Mouse (Mus musculus) heart, embryonic 10.5 days (tissue): ENCODE data around the gene Vps8. TPM values are rescaled to one million over a fixed set of nuclear protein-coding genes. Genes with fewer than 3 reads are reported as not detected.
A peak's percentile ranks its signal among the peaks of the same experiment; 100 is the strongest.

Experiments
- DNase-seq: peaks from one replicate; pipeline ENCODE4 v3.0.0-alpha.2; 2017; ENCODE audit warnings: low spot score
- H3K27ac ChIP-seq: fragments of 300-500 bp; sonication (generic); 2 replicates; pipeline ENCODE4 v1.5.1; 2016; ENCODE audit warnings: mild to moderate bottlenecking
- H3K27me3 ChIP-seq: fragments of 300-500 bp; sonication (generic); 2 replicates; pipeline ENCODE4 v1.6.1; 2016; ENCODE audit warnings: mild to moderate bottlenecking; ENCODE audit not compliant: poor library complexity, insufficient read depth, severe bottlenecking
- H3K36me3 ChIP-seq: fragments of 300-500 bp; sonication (generic); 2 replicates; pipeline ENCODE4 v1.6.1; 2016; ENCODE audit warnings: mild to moderate bottlenecking, moderate library complexity
- H3K4me1 ChIP-seq: fragments of 300-500 bp; sonication (generic); 2 replicates; pipeline ENCODE4 v1.6.1; 2016; ENCODE audit warnings: mild to moderate bottlenecking
- H3K4me3 ChIP-seq: fragments of 300-500 bp; sonication (generic); 2 replicates; pipeline ENCODE4 v1.5.1; 2016; ENCODE audit warnings: mild to moderate bottlenecking, moderate library complexity
- H3K9me3 ChIP-seq: fragments of 300-500 bp; sonication (generic); 2 replicates; pipeline ENCODE4 v1.6.1; 2016; ENCODE audit warnings: mild to moderate bottlenecking, moderate library complexity
- WGBS: fragments of 180-500 bp; shearing (Covaris S2); methylation state at CpG from one replicate; pipeline ENCODE4 v1.1.7; 2016; 5-methylcytosine and 5-hydroxymethylcytosine counted together
- polyA plus RNA-seq: library from polyadenylated mRNA; unstranded; fragments of >200 nt; fragmentation: Nextera tagmentation; extraction: Ambion mirVana; gene quantifications from 2 replicates; pipeline ENCODE4 v1.2.1, GENCODE M21; 2016

Vps8 gene
- polyA plus RNA-seq, 1 experiment from 2014 or later = 20.6 TPM

- Histone ChIP-seq H3K4me1 (peaks cover 9% of the 10 kb centered on the region), H3K27me3 (no peaks in the 10 kb centered on the region), H3K4me3 (no peak overlapping the region), H3K9me3 (no peaks in the 10 kb centered on the region), H3K27ac (no peak overlapping the region), H3K36me3 (peaks cover 10% of the 10 kb centered on the region; the same call in 1 of the 2 replicates)
- no peak for DNase-seq
- 76% methylated on average over 1 of the region's 1 CpGs for WGBS
Measured at GRCm38 (mm10) chr16:21542559-21542958, 119.6 kb downstream of the Vps8 start.

DNA sequence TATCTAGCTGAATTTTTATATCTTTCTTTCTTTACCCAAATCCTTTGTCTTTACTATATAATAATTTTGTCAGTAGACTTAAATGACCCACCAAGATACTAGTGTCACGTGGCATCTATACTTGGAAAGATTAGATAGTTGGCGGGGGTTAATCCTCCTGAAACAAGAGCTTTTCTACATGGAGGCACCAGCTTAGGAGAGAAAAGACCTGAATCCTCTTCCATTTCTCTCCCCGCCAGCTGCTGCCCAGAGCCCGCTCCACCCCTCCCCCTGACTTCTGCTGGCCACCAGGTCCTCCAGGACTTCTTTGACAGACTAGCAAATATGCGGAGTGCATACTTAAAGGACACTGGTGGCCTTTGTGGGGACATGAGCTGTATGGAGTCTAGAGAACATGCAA, 124.5 kb downstream of the Vps8 start:
- Histone ChIP-seq H3K9me3 (no peaks in the 10 kb centered on the region), H3K4me3 (no peak overlapping the region), H3K36me3 (peaks cover 10% of the 10 kb centered on the region; the same call in 1 of the 2 replicates), H3K27me3 (no peaks in the 10 kb centered on the region), H3K4me1 (0 out of 2 replicates have a peak, but pooled peaks cover 3% of the 10 kb centered on the region), H3K27ac (no peak overlapping the region)
- no peak for DNase-seq
- 75% methylated on average over 5 of the region's 5 CpGs for WGBS

GRCm38 (mm10) chr16:21549751-21550150, 126.8 kb downstream of the Vps8 start:
- no peak for DNase-seq
- no peak overlapping the region for H3K27ac ChIP-seq
- no peaks in the 10 kb centered on the region for H3K9me3 ChIP-seq
- peaks cover 4% of the 10 kb centered on the region; the same call in 1 of the 2 replicates for H3K36me3 ChIP-seq
- H3K4me1 ChIP-seq = 0 out of 2 replicates have a peak, but pooled peaks cover 3% of the 10 kb centered on the region
- no peak overlapping the region for H3K4me3 ChIP-seq
- no peaks in the 10 kb centered on the region for H3K27me3 ChIP-seq
- 79% methylated on average over 4 of the region's 4 CpGs for WGBS

DNA sequence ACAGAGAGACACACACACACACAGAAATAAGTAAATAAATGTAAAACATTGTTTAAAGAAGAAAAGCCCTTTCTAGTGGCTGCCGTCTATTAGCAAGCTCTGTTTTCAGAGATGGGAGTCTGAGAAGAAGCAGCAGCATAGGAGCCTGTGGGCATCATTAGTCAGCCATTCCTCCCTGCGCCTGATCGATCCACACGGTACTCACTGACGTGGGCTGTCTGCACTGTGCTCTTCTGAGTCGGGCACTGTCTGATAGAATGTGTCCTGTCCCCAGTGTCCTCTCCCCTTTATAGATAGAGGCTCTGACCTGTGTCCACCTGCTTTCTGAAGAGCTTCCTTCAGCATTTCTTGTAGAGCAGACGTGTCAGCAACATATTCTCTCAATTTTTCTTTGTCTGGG, 127.5 kb downstream of the Vps8 start:
- H3K27me3 ChIP-seq = no peaks in the 10 kb centered on the region
- 55% methylated on average over 7 of the region's 7 CpGs for WGBS
- no peak for DNase-seq
- H3K4me3 ChIP-seq = no peak overlapping the region
- no peaks in the 10 kb centered on the region for H3K9me3 ChIP-seq
- no peak overlapping the region for H3K27ac ChIP-seq
- 0 out of 2 replicates have a peak, but pooled peaks cover 3% of the 10 kb centered on the region for H3K4me1 ChIP-seq
- peaks cover 4% of the 10 kb centered on the region; the same call in 1 of the 2 replicates for H3K36me3 ChIP-seq

- Histone ChIP-seq H3K27ac (no peak overlapping the region), H3K36me3 (peaks cover 5% of the 10 kb centered on the region; the same call in 1 of the 2 replicates), H3K27me3 (no peaks in the 10 kb centered on the region), H3K4me1 (0 out of 2 replicates have a peak, but pooled peaks cover 6% of the 10 kb centered on the region), H3K9me3 (no peaks in the 10 kb centered on the region), H3K4me3 (no peak overlapping the region)
- no peak for DNase-seq
- 84% methylated on average over 3 of the region's 3 CpGs for WGBS
Measured at GRCm38 (mm10) chr16:21553506-21553905, 130.6 kb downstream of the Vps8 start.

GRCm38 (mm10) chr16:21562625-21563300, 139.8 kb downstream of the Vps8 start:
- no peak overlapping the region for H3K4me3 ChIP-seq
- no peaks in the 10 kb centered on the region for H3K27me3 ChIP-seq
- H3K36me3 ChIP-seq = peaks cover 10% of the 10 kb centered on the region
- no peak for DNase-seq
- peaks cover 25% of the 10 kb centered on the region for H3K4me1 ChIP-seq
- WGBS = 43% methylated on average over 3 of the region's 3 CpGs
- H3K9me3 ChIP-seq = no peaks in the 10 kb centered on the region
- H3K27ac ChIP-seq = peak overlapping the region; percentile 78

DNA sequence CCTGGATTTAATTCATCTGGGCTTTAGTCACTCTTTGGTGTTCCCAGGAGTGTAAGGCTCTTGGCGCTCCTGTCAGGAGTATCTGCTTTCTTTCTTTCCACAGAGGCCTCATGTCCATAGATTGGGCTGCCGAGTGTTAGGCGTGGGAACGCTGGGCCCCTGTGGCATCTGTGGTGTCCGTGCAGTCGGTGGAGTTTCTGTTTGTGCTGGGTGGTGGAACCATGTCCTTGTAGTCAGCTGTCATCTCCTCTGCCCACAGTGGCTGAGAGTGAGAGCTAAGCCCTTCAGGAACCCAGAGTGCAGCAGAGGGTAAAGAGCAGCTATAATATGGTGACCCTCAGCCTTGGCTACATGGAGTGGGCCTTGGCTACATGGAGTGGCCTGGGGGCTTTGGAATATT, 140.4 kb downstream of the Vps8 start:
- 30% methylated on average over 6 of the region's 6 CpGs for WGBS
- H3K36me3 ChIP-seq = peaks cover 12% of the 10 kb centered on the region
- peak overlapping the region; percentile 78 for H3K27ac ChIP-seq

GRCm38 (mm10) chr16:21567093-21567492, 144.2 kb downstream of the Vps8 start:
- Histone ChIP-seq H3K4me1 (peaks cover 20% of the 10 kb centered on the region), H3K27me3 (no peaks in the 10 kb centered on the region), H3K9me3 (no peaks in the 10 kb centered on the region), H3K27ac (no peak overlapping the region), H3K36me3 (peaks cover 5% of the 10 kb centered on the region; the same call in 1 of the 2 replicates), H3K4me3 (no peak overlapping the region)
- WGBS = 94% methylated on average over 5 of the region's 5 CpGs
- no peak for DNase-seq

More for the DNA sequence above, 140.4 kb downstream of the Vps8 start:
- DNase-seq = peak; percentile 82
- Histone ChIP-seq H3K27me3 (no peaks in the 10 kb centered on the region), H3K4me3 (no peak overlapping the region), H3K9me3 (no peaks in the 10 kb centered on the region), H3K4me1 (peaks cover 27% of the 10 kb centered on the region)

GRCm38 (mm10) chr16:21569952-21570351, 147.0 kb downstream of the Vps8 start:
- H3K36me3 ChIP-seq = peaks cover 5% of the 10 kb centered on the region; the same call in 1 of the 2 replicates
- H3K27ac ChIP-seq = no peak overlapping the region
- peak; percentile 56 for DNase-seq
- no peak overlapping the region for H3K4me3 ChIP-seq
- H3K4me1 ChIP-seq = peaks cover 3% of the 10 kb centered on the region
- WGBS = 81% methylated on average over 7 of the region's 7 CpGs
- H3K27me3 ChIP-seq = no peaks in the 10 kb centered on the region
- no peaks in the 10 kb centered on the region for H3K9me3 ChIP-seq

GRCm38 (mm10) chr16:21570786-21571185, 147.9 kb downstream of the Vps8 start:
- H3K36me3 ChIP-seq = 0 out of 2 replicates have a peak, but pooled peaks cover 2% of the 10 kb centered on the region
- no peak overlapping the region for H3K4me3 ChIP-seq
- WGBS = 92% methylated on average over 5 of the region's 5 CpGs

GRCm38 (mm10) chr16:21576000-21576420, 153.1 kb downstream of the Vps8 start:
- H3K4me3 ChIP-seq = no peak overlapping the region
- no peak overlapping the region for H3K27ac ChIP-seq
- no peaks in the 10 kb centered on the region for H3K9me3 ChIP-seq
- no peaks in the 10 kb centered on the region for H3K27me3 ChIP-seq
- 63% methylated on average over 10 of the region's 10 CpGs for WGBS
- peaks cover 13% of the 10 kb centered on the region; the same call in 1 of the 2 replicates for H3K36me3 ChIP-seq
- DNase-seq = no peak
- H3K4me1 ChIP-seq = peaks cover 12% of the 10 kb centered on the region; the same call in 1 of the 2 replicates

More at GRCm38 (mm10) chr16:21570786-21571185, 147.9 kb downstream of the Vps8 start:
- H3K27me3 ChIP-seq = no peaks in the 10 kb centered on the region
- DNase-seq = no peak
- H3K4me1 ChIP-seq = peaks cover 5% of the 10 kb centered on the region
- H3K9me3 ChIP-seq = no peaks in the 10 kb centered on the region
- H3K27ac ChIP-seq = no peak overlapping the region

DNA sequence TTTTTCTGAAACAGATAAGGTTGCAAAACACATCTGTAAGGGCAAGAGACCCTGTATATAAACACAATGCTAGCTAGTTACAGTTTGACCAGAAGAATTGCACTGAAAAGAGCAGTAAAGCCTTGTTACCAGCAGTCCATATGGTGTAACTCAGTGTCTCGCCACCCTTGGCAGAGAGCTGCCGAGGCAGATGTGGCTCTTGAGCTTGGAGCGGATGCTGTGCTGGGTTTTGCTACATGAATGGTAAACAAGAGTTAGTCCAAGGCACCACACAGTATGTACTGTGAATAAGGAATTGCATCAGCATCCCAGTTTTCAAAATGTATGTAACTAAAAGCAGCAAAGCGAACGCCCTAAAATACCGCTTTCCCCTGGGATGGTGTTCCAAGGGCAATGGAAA, 166.2 kb downstream of the Vps8 start:
- Histone ChIP-seq H3K36me3 (0 out of 2 replicates have a peak, but pooled peaks cover 2% of the 10 kb centered on the region), H3K4me3 (no peak overlapping the region), H3K4me1 (0 out of 2 replicates have a peak, but pooled peaks cover 3% of the 10 kb centered on the region), H3K27me3 (no peaks in the 10 kb centered on the region), H3K27ac (no peak overlapping the region), H3K9me3 (no peaks in the 10 kb centered on the region)
- no peak for DNase-seq
- WGBS = 94% methylated on average over 6 of the region's 6 CpGs

DNA sequence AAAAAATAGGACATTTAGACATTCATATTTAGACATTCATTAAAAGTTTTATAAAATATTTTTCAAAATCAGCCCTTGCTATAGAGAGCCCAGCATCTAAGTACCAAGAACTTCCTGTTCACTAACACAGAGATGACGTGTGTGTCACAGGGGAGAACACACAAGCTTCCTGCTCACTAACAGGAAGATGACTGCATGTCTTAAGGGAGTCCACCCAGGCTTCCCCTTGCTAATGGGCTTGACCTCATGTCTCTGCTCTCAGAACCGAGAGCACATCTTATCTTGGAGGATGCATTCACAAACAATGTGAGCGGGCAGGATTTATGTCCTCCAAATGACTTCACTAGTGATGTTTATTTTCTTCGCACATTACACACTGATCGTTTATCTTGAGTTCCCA, 167.9 kb downstream of the Vps8 start:
- no peak overlapping the region for H3K4me3 ChIP-seq
- H3K27me3 ChIP-seq = no peaks in the 10 kb centered on the region
- no peaks in the 10 kb centered on the region for H3K9me3 ChIP-seq
- DNase-seq = peak; percentile 68
- 54% methylated on average over 5 of the region's 5 CpGs for WGBS
- no peak overlapping the region for H3K27ac ChIP-seq
- 0 out of 2 replicates have a peak, but pooled peaks cover 2% of the 10 kb centered on the region for H3K36me3 ChIP-seq
- 0 out of 2 replicates have a peak, but pooled peaks cover 3% of the 10 kb centered on the region for H3K4me1 ChIP-seq
